Mouse (Mus musculus) midbrain, embryonic 10.5 days (tissue): ENCODE data around the gene Cdhr2. TPM values are rescaled to one million over a fixed set of nuclear protein-coding genes. Genes with fewer than 3 reads are reported as not detected.

Experiments
- DNase-seq: peaks from one replicate; pipeline ENCODE4 v3.0.0-alpha.2; 2017; ENCODE audit warnings: low spot score
- H3K27ac ChIP-seq: fragments of 300-500 bp; sonication (generic); replicated peaks from 2 replicates; pipeline ENCODE4 v1.5.1; 2016; ENCODE audit warnings: mild to moderate bottlenecking
- H3K27me3 ChIP-seq: fragments of 300-500 bp; sonication (generic); 2 replicates; pipeline ENCODE4 v1.6.1; 2016; ENCODE audit warnings: low read depth, mild to moderate bottlenecking; ENCODE audit not compliant: poor library complexity, severe bottlenecking
- H3K36me3 ChIP-seq: fragments of 300-500 bp; sonication (generic); 2 replicates; pipeline ENCODE4 v1.6.1; 2016; ENCODE audit warnings: mild to moderate bottlenecking, moderate library complexity
- H3K4me1 ChIP-seq: fragments of 300-500 bp; sonication (generic); 2 replicates; pipeline ENCODE4 v1.6.1; 2016
- H3K4me3 ChIP-seq: fragments of 300-500 bp; sonication (generic); 2 replicates; pipeline ENCODE4 v1.5.1; 2016; ENCODE audit warnings: mild to moderate bottlenecking, moderate library complexity
- H3K9me3 ChIP-seq: fragments of 300-500 bp; sonication (generic); replicated peaks from 2 replicates; pipeline ENCODE4 v1.6.1; 2016; ENCODE audit warnings: mild to moderate bottlenecking
- whole genome bisulfite sequencing: fragments of 180-500 bp; shearing (Covaris S2); methylation state at CpG from one replicate; pipeline ENCODE4 v1.1.7; 2016; 5-methylcytosine and 5-hydroxymethylcytosine counted together
- polyA plus RNA-seq: library from polyadenylated mRNA; unstranded; fragments of >200 nt; fragmentation: Nextera tagmentation; extraction: Ambion mirVana; gene quantifications from 2 replicates; pipeline ENCODE4 v1.2.1, GENCODE M21; 2016

Gene Cdhr2
- polyA plus RNA-seq, 1 experiment from 2014 or later: not detected

DNA sequence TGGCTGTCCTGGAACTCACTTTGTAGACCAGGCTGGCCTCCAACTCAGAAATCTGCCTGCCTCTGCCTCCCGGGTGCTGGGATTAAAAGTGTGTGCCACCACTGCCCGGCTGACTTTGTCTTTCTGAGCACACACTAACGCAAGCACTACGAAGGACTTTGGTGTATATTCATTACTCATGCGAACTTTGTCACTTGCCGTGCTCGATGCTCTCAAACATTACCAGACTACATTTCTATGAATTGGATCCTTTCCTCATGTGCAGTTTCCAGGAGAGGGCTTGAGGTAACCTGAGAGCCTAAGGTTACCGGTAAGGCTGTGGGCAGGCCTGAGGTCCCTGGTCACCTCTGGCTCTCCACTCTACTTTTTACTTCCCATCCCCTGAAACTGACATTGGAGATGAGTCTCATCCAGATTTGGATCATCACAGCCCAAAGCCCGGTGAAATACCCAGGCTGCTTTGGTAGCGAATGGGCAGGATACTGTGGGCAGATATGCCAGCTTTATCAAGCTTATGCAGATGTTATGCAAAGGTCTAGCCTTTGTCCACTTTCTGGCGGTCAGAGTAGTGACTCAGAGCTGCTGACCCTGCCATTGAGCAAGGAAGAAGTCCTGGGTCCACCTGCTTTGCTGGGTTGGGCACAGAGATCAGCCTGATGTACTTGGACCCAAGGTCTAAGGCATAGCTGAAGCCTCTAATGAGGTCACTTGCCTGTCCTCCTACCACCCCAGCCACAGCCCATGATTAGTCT lies 5.6 kb upstream of the Cdhr2 start:
- Histone ChIP-seq H3K9me3 (no peaks in the 10 kb centered on the region), H3K36me3 (no peaks in the 10 kb centered on the region), H3K4me3 (no peak overlapping the region), H3K4me1 (peaks cover 32% of the 10 kb centered on the region), H3K27ac (no peak overlapping the region), H3K27me3 (no peaks in the 10 kb centered on the region)
- WGBS: 91% methylated on average over 11 of the region's 11 CpGs
- DNase-seq: no peak

DNA sequence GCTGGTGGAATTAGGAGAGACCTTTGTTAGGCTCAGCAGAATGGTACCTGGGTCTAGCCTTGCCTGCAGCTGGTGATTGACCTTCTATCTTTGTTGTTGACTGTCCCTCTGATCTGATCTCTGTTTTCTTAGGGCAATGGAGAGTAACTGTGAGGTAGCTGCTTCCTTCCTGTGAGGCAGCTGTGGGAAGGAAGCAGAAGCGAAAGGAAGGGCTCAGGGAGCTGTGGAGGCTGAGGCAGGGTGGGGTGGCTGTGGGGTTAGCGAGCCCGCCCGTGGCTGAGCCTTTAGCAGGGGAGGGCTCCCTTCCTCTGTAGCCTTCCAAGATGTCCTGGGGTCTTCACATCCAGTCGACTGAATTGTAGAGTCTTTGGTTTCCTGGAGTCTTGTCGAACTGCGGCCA lies 1.2 kb downstream of the Cdhr2 start:
- H3K36me3 ChIP-seq: no peaks in the 10 kb centered on the region
- no peak for DNase-seq

GRCm38 (mm10) chr13:54704890-54705289 lies 3.6 kb downstream of the Cdhr2 start:
- 62% methylated on average over 6 of the region's 6 CpGs for WGBS
- no peak for DNase-seq
- Histone ChIP-seq H3K27ac (no peak overlapping the region), H3K4me3 (no peak overlapping the region), H3K4me1 (no peaks in the 10 kb centered on the region), H3K9me3 (no peaks in the 10 kb centered on the region), H3K27me3 (no peaks in the 10 kb centered on the region), H3K36me3 (no peaks in the 10 kb centered on the region)

More for the DNA sequence above, 1.2 kb downstream of the Cdhr2 start:
- Histone ChIP-seq H3K27ac (no peak overlapping the region), H3K4me1 (no peaks in the 10 kb centered on the region), H3K27me3 (no peaks in the 10 kb centered on the region), H3K9me3 (no peaks in the 10 kb centered on the region), H3K4me3 (no peak overlapping the region)
- 69% methylated on average over 7 of the region's 7 CpGs for WGBS

- no peak for DNase-seq
- WGBS: 77% methylated on average over 3 of the region's 3 CpGs
- Histone ChIP-seq H3K27ac (no peak overlapping the region), H3K36me3 (no peaks in the 10 kb centered on the region), H3K4me3 (no peak overlapping the region), H3K4me1 (no peaks in the 10 kb centered on the region), H3K9me3 (no peaks in the 10 kb centered on the region; the same call in 1 of the 2 replicates), H3K27me3 (no peaks in the 10 kb centered on the region)
Measured at GRCm38 (mm10) chr13:54710866-54711265, 9.6 kb downstream of the Cdhr2 start.

DNA sequence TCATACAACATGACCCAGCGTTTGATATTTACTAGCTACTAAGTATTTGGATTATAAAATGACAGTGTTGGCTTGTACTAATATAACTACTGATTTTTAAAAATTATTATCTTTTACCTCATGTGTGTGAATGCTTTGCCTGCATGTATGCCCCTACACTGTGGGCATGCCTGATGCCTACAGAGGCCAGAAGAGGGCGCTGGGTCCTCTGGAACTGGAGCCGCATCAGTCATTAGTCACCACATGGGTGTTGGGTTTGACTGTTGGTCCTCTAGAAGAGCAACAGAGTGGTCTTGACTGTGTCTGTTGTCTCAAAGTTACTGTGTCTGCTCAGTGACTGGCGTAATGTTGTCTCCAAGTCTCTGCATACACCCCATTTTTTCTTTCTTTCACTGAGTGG lies 13.1 kb downstream of the Cdhr2 start:
- Histone ChIP-seq H3K36me3 (no peaks in the 10 kb centered on the region), H3K27me3 (peaks cover 6% of the 10 kb centered on the region; the same call in 1 of the 2 replicates), H3K4me3 (no peak overlapping the region), H3K4me1 (peaks cover 6% of the 10 kb centered on the region; the same call in 1 of the 2 replicates), H3K27ac (no peak overlapping the region), H3K9me3 (no peaks in the 10 kb centered on the region; the same call in 1 of the 2 replicates)
- WGBS: 40% methylated on average over 4 of the region's 4 CpGs
- no peak for DNase-seq

GRCm38 (mm10) chr13:54714996-54715395 lies 13.7 kb downstream of the Cdhr2 start:
- no peak overlapping the region for H3K4me3 ChIP-seq
- 80% methylated on average over 10 of the region's 10 CpGs for WGBS
- H3K4me1 ChIP-seq: peaks cover 6% of the 10 kb centered on the region; the same call in 1 of the 2 replicates
- no peaks in the 10 kb centered on the region; the same call in 1 of the 2 replicates for H3K9me3 ChIP-seq
- H3K36me3 ChIP-seq: no peaks in the 10 kb centered on the region
- H3K27me3 ChIP-seq: peaks cover 6% of the 10 kb centered on the region; the same call in 1 of the 2 replicates
- no peak overlapping the region for H3K27ac ChIP-seq
- DNase-seq: no peak

GRCm38 (mm10) chr13:54716916-54717315 lies 15.7 kb downstream of the Cdhr2 start:
- DNase-seq: peak; percentile 52
- 4% methylated on average over 5 of the region's 5 CpGs for WGBS
- no peak overlapping the region for H3K4me3 ChIP-seq
- peaks cover 6% of the 10 kb centered on the region; the same call in 1 of the 2 replicates for H3K4me1 ChIP-seq
- peaks cover 6% of the 10 kb centered on the region; the same call in 1 of the 2 replicates for H3K27me3 ChIP-seq
- no peaks in the 10 kb centered on the region for H3K36me3 ChIP-seq
- no peaks in the 10 kb centered on the region for H3K9me3 ChIP-seq
- H3K27ac ChIP-seq: no peak overlapping the region

DNA sequence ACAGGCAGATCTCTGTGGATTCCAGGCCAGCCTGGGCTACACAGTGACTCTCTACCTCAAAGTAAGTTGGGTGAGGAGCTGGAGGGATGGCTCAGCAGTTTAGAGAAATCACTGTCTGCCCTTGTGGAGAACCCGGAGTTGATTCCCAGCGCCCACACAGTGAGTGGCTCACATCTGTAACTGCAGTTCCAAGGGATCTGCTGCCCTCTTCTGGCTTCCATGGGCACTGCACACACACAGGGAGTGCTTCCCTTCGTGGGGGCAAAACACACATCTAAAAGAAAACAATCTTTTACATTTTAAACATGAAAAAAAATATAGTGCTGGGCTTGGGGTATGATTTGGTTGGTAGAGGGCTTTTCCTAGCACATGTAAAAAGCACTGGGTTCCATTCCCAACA lies 21.9 kb downstream of the Cdhr2 start:
- WGBS: 87% methylated on average over 3 of the region's 3 CpGs
- no peak overlapping the region for H3K4me3 ChIP-seq
- no peaks in the 10 kb centered on the region; the same call in 1 of the 2 replicates for H3K27me3 ChIP-seq
- H3K4me1 ChIP-seq: no peaks in the 10 kb centered on the region
- no peak overlapping the region for H3K27ac ChIP-seq
- H3K9me3 ChIP-seq: 0 out of 2 replicates have a peak, but pooled peaks cover 8% of the 10 kb centered on the region
- DNase-seq: no peak
- H3K36me3 ChIP-seq: no peaks in the 10 kb centered on the region

GRCm38 (mm10) chr13:54726131-54726530 lies 24.9 kb downstream of the Cdhr2 start:
- H3K27me3 ChIP-seq: no peaks in the 10 kb centered on the region
- 87% methylated on average over 11 of the region's 11 CpGs for WGBS
- no peak overlapping the region for H3K4me3 ChIP-seq
- DNase-seq: no peak
- H3K4me1 ChIP-seq: no peaks in the 10 kb centered on the region
- H3K27ac ChIP-seq: no peak overlapping the region
- H3K9me3 ChIP-seq: 0 out of 2 replicates have a peak, but pooled peaks cover 8% of the 10 kb centered on the region
- H3K36me3 ChIP-seq: no peaks in the 10 kb centered on the region

- H3K27me3 ChIP-seq: peaks cover 59% of the 10 kb centered on the region
- H3K36me3 ChIP-seq: peaks cover 47% of the 10 kb centered on the region
Measured at GRCm38 (mm10) chr13:54736931-54737330, 35.7 kb downstream of the Cdhr2 start.

DNA sequence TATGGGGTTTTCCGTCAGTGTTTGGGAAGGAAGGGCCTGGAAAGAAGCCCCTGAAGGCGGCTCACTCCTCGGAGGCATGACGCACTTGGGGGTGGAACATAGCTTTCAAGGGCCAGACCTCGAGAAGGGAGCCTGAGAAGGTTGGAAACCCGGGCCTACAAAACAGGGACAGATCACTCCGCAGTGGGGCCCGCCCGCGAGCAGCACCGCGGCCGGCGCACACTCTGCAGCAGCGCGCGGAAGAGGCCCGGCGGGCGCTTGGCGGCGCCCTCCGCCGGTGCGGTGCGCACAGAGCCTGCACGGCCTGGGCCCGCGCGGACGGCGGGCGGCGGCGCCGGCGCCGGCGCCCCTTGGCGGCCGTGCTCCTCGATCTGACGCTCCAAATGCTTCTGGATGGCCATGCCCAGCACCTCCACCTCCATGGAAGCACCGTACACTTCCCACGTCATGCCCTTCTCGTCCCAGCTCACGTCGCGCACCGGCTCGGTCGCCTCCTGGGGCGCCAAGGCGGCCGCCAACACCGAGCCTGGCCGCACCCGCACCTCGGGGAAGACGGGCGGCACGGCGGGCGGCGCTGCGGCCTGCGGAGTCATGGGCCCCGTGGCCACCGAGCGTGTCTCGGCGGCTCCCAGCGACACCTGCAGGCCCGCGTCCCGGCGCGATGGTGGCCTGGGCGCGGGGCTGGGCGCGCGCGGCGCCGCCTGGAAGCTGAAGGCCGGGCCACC lies 36.4 kb downstream of the Cdhr2 start:
- H3K36me3 ChIP-seq: peaks cover 47% of the 10 kb centered on the region
- H3K4me1 ChIP-seq: peaks cover 27% of the 10 kb centered on the region
- no peak overlapping the region; the same call in 1 of the 2 replicates for H3K27ac ChIP-seq
- WGBS: 2% methylated on average over 87 of the region's 87 CpGs
- peak; percentile 48 for DNase-seq
- H3K4me3 ChIP-seq: peak overlapping the region; percentile 50
- no peaks in the 10 kb centered on the region for H3K9me3 ChIP-seq
- H3K27me3 ChIP-seq: peaks cover 59% of the 10 kb centered on the region

More at GRCm38 (mm10) chr13:54736931-54737330, 35.7 kb downstream of the Cdhr2 start:
- Histone ChIP-seq H3K9me3 (no peaks in the 10 kb centered on the region), H3K4me1 (peaks cover 27% of the 10 kb centered on the region), H3K4me3 (peak overlapping the region; percentile 50; the same call in 1 of the 2 replicates), H3K27ac (no peak overlapping the region)
- 31% methylated on average over 3 of the region's 3 CpGs for WGBS
- no peak for DNase-seq

GRCm38 (mm10) chr13:54738213-54738601 lies 36.9 kb downstream of the Cdhr2 start:
- Histone ChIP-seq H3K36me3 (peaks cover 47% of the 10 kb centered on the region), H3K4me3 (peak overlapping the region; percentile 50)

More at GRCm38 (mm10) chr13:54738213-54738601, 36.9 kb downstream of the Cdhr2 start:
- Histone ChIP-seq H3K9me3 (no peaks in the 10 kb centered on the region), H3K4me1 (peaks cover 27% of the 10 kb centered on the region), H3K27ac (no peak overlapping the region; the same call in 1 of the 2 replicates), H3K27me3 (peaks cover 59% of the 10 kb centered on the region)
- 3% methylated on average over 34 of the region's 34 CpGs for WGBS
- peak; percentile 19 for DNase-seq
